Mouse (Mus musculus): ENCODE results near the gene Ranbp1.
"Not testable (repeated sequence)": the region's sequence is repeated elsewhere in the genome, so short reads cannot be mapped to it uniquely, and the experiment has no call there.

Ranbp1 gene

GRCm38 (mm10) chr16:18248433-18249363, at the start of gene Ranbp1, which contains the start of gene Trmt2a:
Ranbp1 (minus strand) TSS chr16:18248732.
Trmt2a (plus strand) TSS chr16:18248679.
- peak; percentile 93 to 95 for DNase-seq (ENCODE audit: low read depth in 2 of 2, low spot score in 2 of 2)

- not testable (repeated sequence) for DNase-seq (ENCODE audit: low read depth in 2 of 2, low spot score in 2 of 2)
Measured at GRCm38 (mm10) chr16:18289614-18290013, 41.1 kb upstream of the Ranbp1 start.

- DNase-seq (ENCODE audit: low read depth in 2 of 2, low spot score in 2 of 2): peak; percentile 95 to 96
Measured at GRCm38 (mm10) chr16:18289067-18289588, 40.6 kb upstream of the Ranbp1 start, which contains the start of gene Dgcr8. Dgcr8 (minus strand) TSS chr16:18289246.

- DNase-seq (ENCODE audit: low read depth in 2 of 2, low spot score in 2 of 2): no peak
Measured at GRCm38 (mm10) chr16:18288581-18289061, 40.1 kb upstream of the Ranbp1 start.

GRCm38 (mm10) chr16:18288166-18288565, 39.6 kb upstream of the Ranbp1 start:
- DNase-seq (ENCODE audit: low read depth in 2 of 2, low spot score in 2 of 2): no peak

- no peak for DNase-seq (ENCODE audit: low read depth in 2 of 2, low spot score in 2 of 2)
Measured at GRCm38 (mm10) chr16:18275166-18275565, 26.6 kb upstream of the Ranbp1 start.

GRCm38 (mm10) chr16:18268182-18268581, 19.6 kb upstream of the Ranbp1 start:
- DNase-seq (ENCODE audit: low read depth in 2 of 2, low spot score in 2 of 2): no peak

- DNase-seq (ENCODE audit: low read depth in 2 of 2, low spot score in 2 of 2): no peak
Measured at GRCm38 (mm10) chr16:18265024-18265423, 16.5 kb upstream of the Ranbp1 start.

- DNase-seq (ENCODE audit: low read depth in 2 of 2, low spot score in 2 of 2): no peak
Measured at GRCm38 (mm10) chr16:18258221-18258620, 9.7 kb upstream of the Ranbp1 start, which contains the start of gene Gm49776. Gm49776 (minus strand) TSS chr16:18258321.

GRCm38 (mm10) chr16:18253866-18254265, 5.3 kb upstream of the Ranbp1 start:
- DNase-seq (ENCODE audit: low read depth in 2 of 2, low spot score in 2 of 2): no peak

GRCm38 (mm10) chr16:18252736-18253135, 4.2 kb upstream of the Ranbp1 start:
- DNase-seq (ENCODE audit: low read depth in 2 of 2, low spot score in 2 of 2): no peak

- DNase-seq (ENCODE audit: low read depth in 2 of 2, low spot score in 2 of 2): no peak
Measured at GRCm38 (mm10) chr16:18250828-18251790, 2.6 kb upstream of the Ranbp1 start.

- DNase-seq (ENCODE audit: low read depth in 2 of 2, low spot score in 2 of 2): no peak
Measured at GRCm38 (mm10) chr16:18250231-18250630, 1.7 kb upstream of the Ranbp1 start.

GRCm38 (mm10) chr16:18249364-18249967, 934 bp upstream of the Ranbp1 start:
- DNase-seq (ENCODE audit: low read depth in 2 of 2, low spot score in 2 of 2): peak; percentile 16 to 22

GRCm38 (mm10) chr16:18247521-18248399, 772 bp downstream of the Ranbp1 start:
- no peak for DNase-seq (ENCODE audit: low read depth in 2 of 2, low spot score in 2 of 2)

GRCm38 (mm10) chr16:18241581-18241980, 7.0 kb downstream of the Ranbp1 start:
- DNase-seq (ENCODE audit: low read depth in 2 of 2, low spot score in 2 of 2): no peak

- no peak for DNase-seq (ENCODE audit: low read depth in 2 of 2, low spot score in 2 of 2)
Measured at GRCm38 (mm10) chr16:18236676-18237501, 11.6 kb downstream of the Ranbp1 start.

- no peak for DNase-seq (ENCODE audit: low read depth in 2 of 2, low spot score in 2 of 2)
Measured at GRCm38 (mm10) chr16:18235389-18236065, 13.0 kb downstream of the Ranbp1 start.
